Mouse (Mus musculus) limb, embryonic 14.5 days (tissue): ENCODE data around the gene Rd3l. TPM values are rescaled to one million over a fixed set of nuclear protein-coding genes. Genes with fewer than 3 reads are reported as not detected.

ENCODE experiments used
- ATAC-seq: fragments of 200-750 bp; cut with Nextera tagmentation; 2 replicates; pipeline ENCODE4 v1.8.0; 2017; ENCODE audit warnings: low read depth, moderate number of reproducible peaks, moderate TSS enrichment; ENCODE audit not compliant: low FRiP score
- DNase-seq: peaks from one replicate; pipeline ENCODE4 v3.0.0-alpha.2; 2015; ENCODE audit warnings: low spot score
- H3K27ac ChIP-seq: fragments of 300-500 bp; sonication (generic); replicated peaks from 2 replicates; pipeline ENCODE4 v1.5.1; 2014; ENCODE audit warnings: low read depth, mild to moderate bottlenecking, low read length, moderate library complexity, mixed read lengths
- H3K27me3 ChIP-seq: fragments of 300-500 bp; sonication (generic); 2 replicates; pipeline ENCODE4 v1.6.1; 2014; ENCODE audit warnings: low read length, mixed read lengths; ENCODE audit not compliant: control insufficient read depth, insufficient read depth
- H3K36me3 ChIP-seq: fragments of 300-500 bp; sonication (generic); 2 replicates; pipeline ENCODE4 v1.6.1; 2014; ENCODE audit warnings: mild to moderate bottlenecking, low read length, moderate library complexity, mixed read lengths; ENCODE audit not compliant: control insufficient read depth, insufficient read depth
- H3K4me1 ChIP-seq: fragments of 300-500 bp; sonication (generic); 2 replicates; pipeline ENCODE4 v1.6.1; 2014; ENCODE audit warnings: antibody characterized with exemption, low read length, mixed read lengths; ENCODE audit not compliant: control insufficient read depth, insufficient read depth
- H3K4me2 ChIP-seq: fragments of 300-500 bp; sonication (generic); replicated peaks from 2 replicates; pipeline ENCODE4 v1.6.1; 2014; ENCODE audit warnings: low read depth, mild to moderate bottlenecking, low read length, moderate library complexity; ENCODE audit not compliant: severe bottlenecking
- H3K4me3 ChIP-seq: fragments of 300-500 bp; sonication (generic); replicated peaks from 2 replicates; pipeline ENCODE4 v1.5.1; 2014; ENCODE audit warnings: low read length
- H3K9ac ChIP-seq: fragments of 300-500 bp; sonication (generic); 2 replicates; pipeline ENCODE4 v1.6.1; 2014; ENCODE audit warnings: mild to moderate bottlenecking, low read depth, low read length, moderate library complexity; ENCODE audit not compliant: severe bottlenecking
- H3K9me3 ChIP-seq: fragments of 300-500 bp; sonication (generic); 2 replicates; pipeline ENCODE4 v1.6.1; 2016; ENCODE audit warnings: low read length; ENCODE audit not compliant: control insufficient read depth
- POLR2A ChIP-seq: fragments of 200-500 bp; IDR thresholded peaks from 2 replicates; pipeline ENCODE4 v1.8.0; 2012; ENCODE audit warnings: inconsistent platforms, mild to moderate bottlenecking, moderate library complexity, borderline replicate concordance; ENCODE audit not compliant: insufficient read depth, insufficient read length; ENCODE audit errors: extremely low read depth
- WGBS: fragments of 180-500 bp; shearing (Covaris S2); extraction: QIAGEN DNeasy Blood & Tissue Kit; methylation state at CpG from one replicate; pipeline ENCODE4 v1.1.7; 2014; 5-methylcytosine and 5-hydroxymethylcytosine counted together
- polyA plus RNA-seq, 2 experiments: library from polyadenylated mRNA; depleted of rRNA in 1 of 2; stranded (reverse) in 1 of 2; unstranded in 1 of 2; fragments of >200 nt; fragmentation: Nextera tagmentation in 1 of 2; extraction: Ambion mirVana in 1 of 2; gene quantifications; 2 replicates each; pipeline versions ENCODE4 v1.2.1 to v1.2.3; 2012 to 2014

Gene Rd3l
- polyA plus RNA-seq, 2 experiments = not detected

DNA sequence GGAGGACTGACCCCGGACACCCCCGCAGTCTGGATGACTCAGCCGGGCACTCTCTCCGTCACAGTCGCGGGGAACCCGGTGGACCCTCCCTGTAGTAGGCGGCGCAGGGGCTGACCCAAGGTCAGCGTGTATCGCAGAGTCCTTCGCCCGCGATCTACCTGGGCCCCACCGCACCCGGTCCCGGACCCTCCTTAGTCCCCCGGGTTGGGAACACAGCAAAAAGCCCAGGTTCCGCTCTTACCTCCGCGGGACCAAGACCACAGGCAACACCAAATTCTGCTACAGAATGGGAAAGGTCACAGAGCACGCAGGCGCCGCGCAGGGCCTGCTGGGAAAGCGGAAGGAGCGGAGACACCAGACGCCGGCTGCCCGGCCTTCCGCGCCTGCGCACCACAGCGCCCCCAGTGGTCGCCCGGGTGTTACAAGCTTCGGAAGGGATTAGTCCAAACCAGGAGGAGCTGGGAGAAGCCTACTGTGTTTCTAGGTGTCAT is 14.4 kb downstream of the Rd3l start, which contains the start of gene Atp5mpl:
TSS of gene Atp5mpl (minus strand) at position 295 of the 491 bp plus-strand sequence.
- peak; percentile 61; the same call in 1 of the 2 replicates for TF ChIP-seq POLR2A
- peak within 1 kb of the TSS; percentile 91 for H3K9ac ChIP-seq
- H3K27ac ChIP-seq = peak within 1 kb of the TSS; percentile 34; the same call in 1 of the 2 replicates
- no peaks in the 10 kb centered on the region for H3K9me3 ChIP-seq
- WGBS = under 1% methylated on average over 37 of the region's 37 CpGs
- H3K4me3 ChIP-seq = peak within 1 kb of the TSS; percentile 82
- DNase-seq (peak; percentile 92), ATAC-seq (peak; percentile 91)
- peaks cover 11% of the 10 kb centered on the region for H3K36me3 ChIP-seq
- H3K27me3 ChIP-seq = no peaks in the 10 kb centered on the region
- H3K4me2 ChIP-seq = peak within 1 kb of the TSS; percentile 65
- H3K4me1 ChIP-seq = peaks cover 6% of the 10 kb centered on the region

DNA sequence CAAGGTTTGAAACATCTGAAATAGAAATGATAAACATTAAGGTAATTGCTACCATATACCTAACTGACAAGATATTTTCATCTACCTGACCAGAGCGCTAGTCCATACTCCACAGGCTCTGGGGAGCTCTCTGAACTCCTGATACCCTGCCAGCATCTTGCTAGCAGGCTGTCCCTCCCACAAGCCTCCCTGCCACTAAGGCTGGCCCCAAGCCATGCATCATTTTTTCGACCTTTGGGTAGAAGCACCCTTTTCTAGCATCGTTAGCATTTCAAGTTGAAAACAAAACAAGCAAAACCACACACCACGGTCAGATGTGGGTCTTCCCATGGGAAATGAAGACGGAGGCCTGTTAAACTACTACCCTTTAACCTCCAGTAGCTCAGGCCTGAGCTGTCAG is 17.8 kb downstream of the Rd3l start:
- no peak overlapping the region for H3K4me2 ChIP-seq
- 91% methylated on average over 5 of the region's 5 CpGs for whole genome bisulfite sequencing
- H3K27ac ChIP-seq = no peak overlapping the region
- H3K27me3 ChIP-seq = no peaks in the 10 kb centered on the region
- no peaks in the 10 kb centered on the region for H3K9me3 ChIP-seq
- ATAC-seq (no peak), DNase-seq (no peak)
- no peak overlapping the region for H3K9ac ChIP-seq
- H3K4me1 ChIP-seq = peaks cover 6% of the 10 kb centered on the region
- TF ChIP-seq POLR2A = no peak
- H3K4me3 ChIP-seq = no peak overlapping the region
- H3K36me3 ChIP-seq = peaks cover 35% of the 10 kb centered on the region

DNA sequence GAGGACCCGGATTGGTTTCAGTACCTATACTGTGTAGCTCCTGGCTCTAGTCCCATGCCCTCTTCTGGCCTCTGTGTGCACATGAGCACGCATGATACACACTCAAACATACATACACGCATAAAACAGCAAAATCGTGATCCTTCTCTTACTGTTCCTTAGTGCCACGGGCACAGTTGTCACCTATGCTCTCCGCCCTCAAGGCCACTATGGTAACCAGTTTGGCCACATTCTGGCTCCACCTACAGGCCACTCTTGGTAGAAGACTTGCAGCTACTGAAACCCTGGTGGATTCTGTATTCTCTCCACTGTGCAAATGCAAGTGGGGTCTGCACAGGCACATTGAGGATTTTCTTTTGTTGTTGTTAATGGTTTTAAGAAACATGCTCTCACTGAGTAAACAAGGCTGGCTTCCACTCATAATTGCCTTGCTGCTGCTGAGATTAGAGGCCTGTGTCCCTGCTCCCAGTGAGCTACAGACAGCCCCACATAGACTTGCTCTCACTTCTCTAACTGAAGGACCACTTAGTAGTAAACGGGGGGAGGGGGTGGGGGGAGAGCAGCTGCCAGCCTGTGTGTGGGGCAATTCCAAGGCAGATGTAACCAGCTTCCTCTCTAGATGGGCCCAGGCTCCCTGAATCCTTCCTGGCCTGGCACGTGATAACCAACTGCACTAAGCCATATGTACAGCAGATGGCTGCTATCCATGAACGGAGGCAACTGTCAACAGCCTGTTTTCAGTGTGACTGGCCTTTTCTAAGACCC is 22.8 kb downstream of the Rd3l start:
- ATAC-seq (peak; percentile 74), DNase-seq (peak; percentile 76)
- 36% methylated on average over 9 of the region's 9 CpGs for WGBS
- no peak overlapping the region for H3K9ac ChIP-seq
- TF ChIP-seq POLR2A = no peak
- no peak overlapping the region for H3K4me2 ChIP-seq
- no peaks in the 10 kb centered on the region for H3K27me3 ChIP-seq
- peaks cover 35% of the 10 kb centered on the region for H3K36me3 ChIP-seq
- H3K4me3 ChIP-seq = no peak overlapping the region
- no peak overlapping the region for H3K27ac ChIP-seq
- no peaks in the 10 kb centered on the region for H3K9me3 ChIP-seq
- H3K4me1 ChIP-seq = no peaks in the 10 kb centered on the region

DNA sequence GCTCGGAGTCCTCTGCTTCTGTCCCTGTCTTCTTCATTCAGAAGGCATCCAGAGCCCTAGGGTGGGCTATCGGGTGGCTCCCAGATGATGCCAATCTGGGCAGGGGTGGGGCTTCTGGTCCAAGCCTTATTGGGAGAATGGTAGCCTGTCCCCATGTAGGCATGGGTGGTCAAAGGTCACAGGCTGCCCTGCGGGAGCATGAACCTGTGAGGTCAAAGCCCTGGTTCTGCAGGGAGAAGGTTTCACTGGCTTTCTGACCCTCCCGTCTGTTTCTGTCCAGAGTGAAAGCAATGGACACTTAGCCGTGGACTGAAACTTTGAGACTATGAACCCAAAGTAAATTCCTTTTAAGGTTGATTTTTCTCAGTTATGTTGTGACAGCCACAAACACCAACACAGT is 24.9 kb downstream of the Rd3l start:
- no peak for TF ChIP-seq POLR2A
- Histone ChIP-seq H3K27ac (no peak overlapping the region), H3K27me3 (no peaks in the 10 kb centered on the region), H3K36me3 (peaks cover 19% of the 10 kb centered on the region), H3K9ac (no peak overlapping the region), H3K4me3 (no peak overlapping the region), H3K4me2 (no peak overlapping the region), H3K4me1 (0 out of 2 replicates have a peak, but pooled peaks cover 5% of the 10 kb centered on the region), H3K9me3 (no peaks in the 10 kb centered on the region)
- ATAC-seq (no peak), DNase-seq (no peak)
- 79% methylated on average over 5 of the region's 5 CpGs for WGBS

DNA sequence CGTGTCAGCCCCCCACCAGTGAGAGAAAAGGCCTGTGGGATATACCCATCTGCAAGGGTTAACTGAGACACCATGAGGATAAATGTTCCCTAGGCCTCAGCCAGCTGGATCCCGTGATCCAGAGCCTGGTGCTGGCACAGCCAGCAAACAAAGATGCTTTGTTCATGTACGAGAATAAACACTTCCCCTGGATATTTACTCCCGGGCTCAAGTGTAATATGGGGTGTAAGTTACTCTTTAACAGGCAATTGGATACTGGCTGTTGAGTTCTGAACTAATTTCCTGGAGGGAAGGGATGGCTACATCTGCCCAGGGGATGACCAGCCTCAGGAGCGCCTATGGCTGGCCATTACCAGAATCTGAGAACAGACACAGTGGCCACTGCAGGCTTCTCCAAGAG is 29.4 kb downstream of the Rd3l start:
- no peak for TF ChIP-seq POLR2A
- Histone ChIP-seq H3K36me3 (no peaks in the 10 kb centered on the region), H3K9me3 (no peaks in the 10 kb centered on the region), H3K27ac (no peak overlapping the region), H3K4me2 (no peak overlapping the region), H3K27me3 (no peaks in the 10 kb centered on the region), H3K4me1 (0 out of 2 replicates have a peak, but pooled peaks cover 5% of the 10 kb centered on the region), H3K9ac (no peak overlapping the region), H3K4me3 (no peak overlapping the region)
- 44% methylated on average over 5 of the region's 5 CpGs for WGBS
- no peak for DNase-seq
- ATAC-seq = no peak
